Mouse (Mus musculus) E14TG2a.4 (cell line): ENCODE measurements around the gene Chsy1.

ENCODE experiments used
- CTCF ChIP-seq: conservative IDR thresholded peaks from 2 replicates; pipeline ENCODE4 v1.5.1; 2014; ENCODE audit warnings: low read length
- POU5F1 ChIP-seq: IDR thresholded peaks from 2 replicates; pipeline ENCODE4 v1.6.1; 2014; ENCODE audit warnings: low read length, borderline replicate concordance

DNA sequence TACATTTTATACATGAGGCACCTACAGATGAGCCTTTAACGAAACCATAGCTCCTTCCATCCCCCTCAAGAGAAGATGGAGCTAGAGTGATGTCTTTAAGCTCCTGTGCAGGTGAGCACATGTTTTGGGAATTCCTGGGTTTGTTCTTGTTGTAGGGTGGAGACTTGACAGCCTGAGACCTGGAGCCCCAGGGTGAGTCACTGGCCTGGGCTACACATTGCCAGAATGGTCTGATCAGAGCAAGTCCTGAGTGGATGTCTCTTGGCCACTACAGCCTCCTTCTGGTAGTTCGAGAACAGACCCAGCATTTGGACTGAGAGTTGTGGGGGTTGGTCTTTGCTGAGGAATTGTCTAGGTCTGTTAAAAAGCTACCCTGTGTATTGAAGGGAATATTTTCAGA lies 92.3 kb downstream of the Chsy1 start:
- TF ChIP-seq CTCF: no peak
- no peak for TF ChIP-seq POU5F1
